Comparison of ENCODE assay signal across 8 mouse cellular contexts in genomic region chr1:165934648-165935465, GRCm38 (mm10).
DNase-seq lines count a peak whose midpoint lies in the region; ATAC-seq and TF ChIP-seq lines count a peak whose summit lies in the region.

No protein-coding gene starts in this region.

- H3K4me1 ChIP-seq in lung, postnatal 0 days (ENCODE audit: insufficient read depth, low read depth, low read length), result 0 out of 2 replicates have a peak, but pooled peaks cover 3% of the 10 kb centered on the region
- H3K4me1 ChIP-seq in small intestine, adult 2 months (ENCODE audit: control insufficient read depth, insufficient read depth, insufficient read length, low read length), result no peaks in the 10 kb centered on the region

- peak; percentile 6 for DNase-seq in lung, postnatal 10 days
- DNase-seq in lung, postnatal 0 days (ENCODE audit: low spot score), result no peak
- peak; percentile 39 to 66 for DNase-seq in frontal cortex, adult 2 months (ENCODE audit: extremely low spot score in 1 of 2, low spot score in 1 of 2)
- no peak for DNase-seq in gastrocnemius, postnatal 10 days
- DNase-seq in urinary bladder, adult 2 months (ENCODE audit: low spot score), result no peak
- no peak for DNase-seq in T-cell, adult 2 months (ENCODE audit: low spot score)

- no peak for TF ChIP-seq EP300 in lung, postnatal 0 days (IDR thresholded peaks at IDR 0.05)

- no peaks in the 10 kb centered on the region for H3K36me3 ChIP-seq in lung, postnatal 0 days (ENCODE audit: insufficient read depth, low read length)
- H3K36me3 ChIP-seq in small intestine, adult 2 months (ENCODE audit: control insufficient read depth, insufficient read depth, low read length), result no peaks in the 10 kb centered on the region

- TF ChIP-seq CTCF in lung, postnatal 0 days (IDR thresholded peaks at IDR 0.05), result no peak
- TF ChIP-seq CTCF in small intestine, adult 2 months (IDR thresholded peaks at IDR 0.05; ENCODE audit: extremely low read depth, insufficient read length, insufficient replicate concordance, low read depth, low read length), result no peak

- H3K4me2 ChIP-seq in lung, postnatal 0 days (replicated peaks; ENCODE audit: low read depth, low read length), result no peak overlapping the region

- TF ChIP-seq POLR2A in small intestine, adult 2 months (IDR thresholded peaks at IDR 0.05; ENCODE audit: low read depth, low read length), result no peak

- no peak overlapping the region for H3K9ac ChIP-seq in lung, postnatal 0 days (replicated peaks; ENCODE audit: low read depth)

- H3K9me3 ChIP-seq in lung, postnatal 0 days (ENCODE audit: low read length), result no peaks in the 10 kb centered on the region

- no peaks in the 10 kb centered on the region for H3K27me3 ChIP-seq in lung, postnatal 0 days (replicated peaks; ENCODE audit: insufficient read depth, low read length)
- no peaks in the 10 kb centered on the region for H3K27me3 ChIP-seq in small intestine, adult 2 months (ENCODE audit: control insufficient read depth, insufficient read depth, low read length)

- no peak overlapping the region for H3K27ac ChIP-seq in lung, postnatal 0 days (ENCODE audit: low read length)
- peak overlapping the region; percentile 26 for H3K27ac ChIP-seq in small intestine, adult 2 months (ENCODE audit: insufficient read depth, low read depth, low read length)

- no peak for ATAC-seq in lung, postnatal 0 days
- ATAC-seq in megakaryocyte, adult 5-6 weeks (ENCODE audit: poor library complexity, severe bottlenecking), result peak; percentile 85

- WGBS in lung, postnatal 0 days, result 71% methylated on average over 7 of the region's 7 CpGs
- WGBS in small intestine, adult 2 months, result 80% methylated on average over 7 of the region's 7 CpGs

- H3K4me3 ChIP-seq in lung, postnatal 0 days (ENCODE audit: low read depth, low read length), result no peak overlapping the region
- H3K4me3 ChIP-seq in small intestine, adult 2 months (ENCODE audit: low read depth, low read length), result no peak overlapping the region

Comparison
In these comparisons a context has a peak if more than half of its experiments do, and no peak if none do; other contexts are left out.
1. DNase-seq: peak in lung, postnatal 10 days (single experiment) and frontal cortex, adult 2 months (2 of 2); none in lung, postnatal 0 days (single experiment), gastrocnemius, postnatal 10 days (single experiment), urinary bladder, adult 2 months (single experiment) and T-cell, adult 2 months (single experiment).